Mouse (Mus musculus) hindbrain, embryonic 13.5 days (tissue): ENCODE measurements at regions not wholly inside any gene's neighbourhood (a gene's known extent, or its start where the extent isn't known, plus 50 kb on each side); places are given as distances from the start of the nearest gene placed in this dataset.
A peak's percentile ranks its signal among the peaks of the same experiment; 100 is the strongest.

Experiments used
- ATAC-seq: fragments of 200-750 bp; cut with Nextera tagmentation; 2 replicates; pipeline ENCODE4 v1.8.0; 2017; ENCODE audit warnings: moderate TSS enrichment; ENCODE audit not compliant: low FRiP score
- H3K27ac ChIP-seq: fragments of 300-500 bp; sonication (generic); 2 replicates; pipeline ENCODE4 v1.5.1; 2015; ENCODE audit warnings: inconsistent platforms, mild to moderate bottlenecking, moderate library complexity
- H3K27me3 ChIP-seq: fragments of 300-500 bp; sonication (generic); 2 replicates; pipeline ENCODE4 v1.6.1; 2015; ENCODE audit warnings: mild to moderate bottlenecking, inconsistent platforms
- H3K36me3 ChIP-seq: fragments of 300-500 bp; sonication (generic); 2 replicates; pipeline ENCODE4 v1.6.1; 2015; ENCODE audit warnings: mild to moderate bottlenecking, inconsistent platforms
- H3K4me1 ChIP-seq: fragments of 300-500 bp; sonication (generic); replicated peaks from 2 replicates; pipeline ENCODE4 v1.6.1; 2015; ENCODE audit warnings: inconsistent platforms
- H3K4me2 ChIP-seq: fragments of 300-500 bp; sonication (generic); 2 replicates; pipeline ENCODE4 v1.6.1; 2015; ENCODE audit warnings: inconsistent platforms, mild to moderate bottlenecking, moderate library complexity
- H3K4me3 ChIP-seq: fragments of 300-500 bp; sonication (generic); 2 replicates; pipeline ENCODE4 v1.5.1; 2015; ENCODE audit warnings: mild to moderate bottlenecking, inconsistent platforms
- H3K9ac ChIP-seq: fragments of 300-500 bp; sonication (generic); 2 replicates; pipeline ENCODE4 v1.6.1; 2015; ENCODE audit warnings: mild to moderate bottlenecking, inconsistent platforms
- H3K9me3 ChIP-seq: fragments of 300-500 bp; sonication (generic); 2 replicates; pipeline ENCODE4 v1.6.1; 2016; ENCODE audit warnings: inconsistent platforms
- WGBS: fragments of 180-500 bp; shearing (Covaris S2); methylation state at CpG from one replicate; pipeline ENCODE4 v1.1.7; 2015; 5-methylcytosine and 5-hydroxymethylcytosine counted together

DNA sequence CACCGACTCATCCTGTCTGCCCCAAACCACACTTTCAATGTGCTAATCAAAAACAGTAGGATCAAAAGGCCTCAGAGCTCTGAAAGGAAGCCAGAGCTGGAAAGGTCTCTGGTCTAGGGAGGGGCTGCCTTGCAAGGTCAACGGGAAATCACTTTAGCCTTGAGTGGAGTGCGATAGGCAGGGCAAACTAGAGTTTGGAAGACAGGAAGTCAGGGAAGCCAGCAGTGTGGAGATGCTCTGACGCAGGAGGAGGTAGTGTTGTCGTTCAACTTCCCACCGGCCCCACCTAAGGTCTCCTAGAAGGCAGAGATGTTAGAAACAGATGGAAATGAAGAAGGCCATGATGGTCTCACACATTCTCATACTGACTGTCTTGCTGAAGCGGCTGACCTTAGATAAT lies 52.0 kb upstream of the Trp53i11 start:
- Histone ChIP-seq H3K4me2 (no peak overlapping the region), H3K27me3 (no peaks in the 10 kb centered on the region), H3K9me3 (no peaks in the 10 kb centered on the region), H3K4me1 (peaks cover 17% of the 10 kb centered on the region), H3K9ac (no peak overlapping the region), H3K4me3 (no peak overlapping the region), H3K36me3 (no peaks in the 10 kb centered on the region), H3K27ac (no peak overlapping the region)
- no peak for ATAC-seq
- 77% methylated on average over 7 of the region's 7 CpGs for WGBS

DNA sequence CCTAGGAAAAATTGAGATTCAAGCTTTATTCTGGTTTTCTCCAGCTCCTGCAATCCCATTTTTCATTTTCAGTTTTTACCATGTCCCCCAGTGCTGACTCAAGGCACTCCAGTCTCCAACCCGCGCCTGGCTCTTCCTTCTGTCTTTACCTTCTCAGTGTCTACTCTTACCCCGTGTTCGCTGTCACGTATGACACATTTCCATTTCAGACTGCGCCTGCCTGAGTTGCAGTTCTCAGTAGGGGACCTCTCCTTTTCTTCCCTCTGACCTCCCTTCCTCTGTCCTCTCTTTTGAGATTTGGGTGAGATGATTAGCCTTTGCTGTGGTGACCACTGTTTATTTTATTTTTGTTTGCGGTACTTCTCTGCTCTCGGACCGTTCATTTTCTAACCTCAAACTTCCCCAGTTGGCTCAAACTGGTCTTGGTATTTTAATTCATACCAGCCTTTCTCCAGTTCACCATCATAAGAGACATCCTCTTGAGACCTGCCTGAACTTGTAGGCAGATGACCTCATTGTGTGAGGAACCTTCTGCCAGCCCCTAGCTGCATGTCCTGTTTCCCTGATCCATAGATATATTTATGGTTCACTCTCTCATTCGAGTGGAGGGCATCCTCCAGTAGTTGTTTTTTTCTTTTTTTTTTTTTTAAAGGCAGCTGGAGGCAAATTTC lies 53.9 kb upstream of the Trp53i11 start:
- Histone ChIP-seq H3K27me3 (0 out of 2 replicates have a peak, but pooled peaks cover 2% of the 10 kb centered on the region), H3K4me1 (peaks cover 17% of the 10 kb centered on the region), H3K4me3 (no peak overlapping the region), H3K4me2 (no peak overlapping the region), H3K9ac (no peak overlapping the region), H3K9me3 (no peaks in the 10 kb centered on the region), H3K36me3 (no peaks in the 10 kb centered on the region), H3K27ac (no peak overlapping the region)
- no peak for ATAC-seq
- whole genome bisulfite sequencing, result 83% methylated on average over 10 of the region's 10 CpGs

DNA sequence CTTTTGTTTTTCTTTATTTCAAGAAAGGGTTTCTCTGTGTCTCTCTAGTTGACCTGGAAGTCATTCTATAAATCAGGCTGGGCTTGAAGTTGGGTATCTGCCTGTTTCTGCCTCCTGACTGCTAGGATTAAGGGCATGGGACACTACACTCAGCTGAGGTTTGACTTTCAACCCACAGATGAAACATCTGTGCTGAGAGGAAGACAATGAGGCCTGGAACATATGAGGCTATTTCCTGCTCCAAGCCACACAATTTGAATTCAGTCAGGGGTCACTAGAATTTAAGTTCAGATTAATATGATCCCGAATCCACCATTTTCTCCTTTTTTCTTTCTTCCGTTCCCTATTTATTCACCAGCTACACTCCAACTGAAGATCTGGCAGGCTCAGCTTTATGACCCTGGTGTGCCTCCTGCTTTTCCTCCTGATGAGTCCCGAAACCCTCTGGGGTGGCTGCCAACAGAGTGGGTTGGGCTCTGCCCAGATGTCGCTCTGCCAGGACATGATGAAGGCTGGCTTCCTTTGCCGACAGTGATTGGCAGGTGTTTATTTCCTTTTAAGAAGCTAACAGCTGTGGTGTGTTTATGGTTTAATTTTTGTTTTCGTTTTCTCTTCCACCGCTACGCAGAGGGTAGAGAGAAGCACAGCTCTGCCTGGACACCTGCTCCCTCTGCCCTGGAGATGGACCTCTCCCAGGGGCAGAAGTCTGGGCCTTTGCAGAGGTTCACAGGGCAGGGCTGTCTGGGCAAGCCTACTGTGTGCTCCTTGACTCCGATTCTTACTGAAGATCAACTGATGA lies 55.3 kb upstream of the Trp53i11 start:
- H3K9me3 ChIP-seq, result no peaks in the 10 kb centered on the region
- no peak overlapping the region for H3K4me2 ChIP-seq
- no peaks in the 10 kb centered on the region for H3K36me3 ChIP-seq
- ATAC-seq, result no peak; the same call in 1 of the 2 replicates
- 40% methylated on average over 9 of the region's 9 CpGs for WGBS
- 0 out of 2 replicates have a peak, but pooled peaks cover 2% of the 10 kb centered on the region for H3K27me3 ChIP-seq
- no peak overlapping the region for H3K4me3 ChIP-seq
- peaks cover 19% of the 10 kb centered on the region for H3K4me1 ChIP-seq
- no peak overlapping the region for H3K9ac ChIP-seq
- H3K27ac ChIP-seq, result peak overlapping the region; percentile 67

DNA sequence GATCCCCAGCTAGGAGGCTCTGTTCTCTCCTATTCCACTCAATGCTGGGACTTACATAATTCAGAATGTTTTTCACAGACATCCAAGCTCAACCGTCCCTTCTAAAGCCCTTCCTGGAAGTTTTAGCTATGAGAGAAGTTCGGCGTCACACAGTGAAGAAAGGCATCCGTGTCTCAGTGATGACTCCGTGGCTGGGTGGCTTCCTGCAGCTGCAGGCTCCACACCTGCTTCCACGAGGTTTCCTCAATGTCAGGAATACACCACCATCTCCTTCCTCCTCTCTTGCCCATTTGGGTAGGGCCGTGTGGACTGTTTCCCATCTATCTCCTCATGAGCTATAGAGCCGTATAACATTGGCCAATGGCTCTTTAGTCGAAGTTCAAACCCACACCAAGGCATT lies 56.1 kb upstream of the Trp53i11 start:
- 0 out of 2 replicates have a peak, but pooled peaks cover 2% of the 10 kb centered on the region for H3K27me3 ChIP-seq
- H3K4me2 ChIP-seq, result no peak overlapping the region
- H3K9ac ChIP-seq, result no peak overlapping the region
- peaks cover 27% of the 10 kb centered on the region for H3K4me1 ChIP-seq
- ATAC-seq, result no peak
- H3K36me3 ChIP-seq, result no peaks in the 10 kb centered on the region
- no peaks in the 10 kb centered on the region for H3K9me3 ChIP-seq
- WGBS, result 90% methylated on average over 9 of the region's 9 CpGs
- no peak overlapping the region for H3K27ac ChIP-seq
- no peak overlapping the region for H3K4me3 ChIP-seq

DNA sequence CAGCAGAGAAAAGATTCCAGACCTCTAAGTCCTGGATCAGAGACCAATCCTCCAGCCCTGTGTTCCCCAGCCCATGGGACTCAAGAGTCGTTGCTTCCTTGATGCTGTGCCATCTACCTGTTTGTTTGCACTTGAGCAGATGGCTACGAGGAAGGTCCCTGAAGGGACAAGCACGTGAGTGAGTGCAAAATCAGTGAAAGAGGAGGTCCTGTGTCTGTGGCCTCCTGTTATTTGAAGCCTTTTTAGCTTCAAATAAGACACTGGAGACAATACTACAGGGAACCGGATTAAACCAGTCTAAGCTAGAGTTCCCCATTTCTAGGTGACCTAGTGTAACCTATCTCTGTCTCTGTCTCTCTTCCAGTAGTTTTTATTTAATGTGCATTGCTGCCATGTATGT lies 58.2 kb upstream of the Trp53i11 start:
- no peak overlapping the region for H3K27ac ChIP-seq
- no peak overlapping the region for H3K4me3 ChIP-seq
- 67% methylated on average over 4 of the region's 4 CpGs for WGBS
- H3K4me2 ChIP-seq, result no peak overlapping the region
- no peak for ATAC-seq
- no peaks in the 10 kb centered on the region for H3K9me3 ChIP-seq
- H3K27me3 ChIP-seq, result 0 out of 2 replicates have a peak, but pooled peaks cover 2% of the 10 kb centered on the region
- no peaks in the 10 kb centered on the region for H3K36me3 ChIP-seq
- peaks cover 37% of the 10 kb centered on the region for H3K4me1 ChIP-seq
- no peak overlapping the region for H3K9ac ChIP-seq

DNA sequence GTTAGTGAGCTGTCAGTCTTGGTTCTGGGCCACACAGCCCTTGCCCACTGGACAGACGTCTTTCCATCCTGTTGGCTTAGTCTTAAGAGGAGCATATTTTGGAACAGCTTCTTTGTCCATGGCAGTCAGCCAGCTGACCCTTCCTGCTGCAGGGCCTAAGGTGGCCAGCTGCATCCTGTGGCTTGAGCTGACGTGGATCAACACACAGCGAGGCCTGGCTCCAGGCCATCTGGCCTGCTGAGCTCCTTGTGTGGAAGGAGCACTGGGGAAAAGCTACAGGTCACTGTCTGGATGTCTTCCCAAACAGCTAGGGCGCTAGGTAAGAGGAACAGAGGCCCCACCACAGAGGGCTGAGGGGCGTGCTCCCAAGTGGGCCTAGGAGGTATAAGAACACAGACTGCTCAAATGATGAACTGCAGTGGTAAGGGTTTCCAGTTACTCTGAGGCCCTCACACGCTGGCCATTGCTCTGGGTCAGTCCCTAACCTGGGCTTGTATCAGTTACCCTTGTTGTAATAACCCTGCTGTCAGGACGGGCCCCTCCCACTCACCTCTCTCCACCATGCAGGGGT lies 60.7 kb upstream of the Trp53i11 start:
- ATAC-seq, result peak; percentile 25; the same call in 1 of the 2 replicates
- H3K4me2 ChIP-seq, result no peak overlapping the region
- H3K4me3 ChIP-seq, result no peak overlapping the region
- H3K36me3 ChIP-seq, result no peaks in the 10 kb centered on the region
- no peaks in the 10 kb centered on the region for H3K9me3 ChIP-seq
- 44% methylated on average over 7 of the region's 7 CpGs for WGBS
- H3K9ac ChIP-seq, result 0 out of 2 replicates have a peak overlapping the region, but pooled peaks have one; percentile 31
- 0 out of 2 replicates have a peak, but pooled peaks cover 2% of the 10 kb centered on the region for H3K27me3 ChIP-seq
- H3K27ac ChIP-seq, result peak overlapping the region; percentile 55
- peaks cover 36% of the 10 kb centered on the region for H3K4me1 ChIP-seq

DNA sequence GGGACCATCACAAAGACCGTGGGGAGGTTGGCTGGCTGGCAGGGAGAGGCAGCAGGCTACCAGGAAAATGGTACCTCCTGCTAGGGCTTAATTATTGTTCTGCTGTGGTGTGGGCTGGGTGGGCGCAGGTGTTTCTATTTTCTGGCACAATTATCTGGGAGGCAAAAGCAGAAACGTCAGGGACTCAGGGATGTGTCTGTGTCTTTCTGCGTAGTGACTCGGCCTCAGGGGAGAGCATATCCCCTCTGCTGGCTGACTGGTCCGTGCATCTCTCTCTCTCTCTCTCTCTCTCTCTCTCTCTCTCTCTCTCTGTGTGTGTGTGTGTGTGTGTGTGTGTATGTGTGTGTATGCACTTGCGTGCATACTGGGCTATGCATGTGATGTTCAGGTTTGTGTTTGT lies 61.2 kb upstream of the Trp53i11 start:
- 0 out of 2 replicates have a peak, but pooled peaks cover 2% of the 10 kb centered on the region for H3K27me3 ChIP-seq
- peak; percentile 54 for ATAC-seq
- H3K9me3 ChIP-seq, result no peaks in the 10 kb centered on the region
- 39% methylated on average over 7 of the region's 7 CpGs for WGBS
- H3K9ac ChIP-seq, result no peak overlapping the region
- peaks cover 39% of the 10 kb centered on the region for H3K4me1 ChIP-seq
- no peak overlapping the region for H3K4me3 ChIP-seq
- H3K4me2 ChIP-seq, result no peak overlapping the region
- H3K27ac ChIP-seq, result peak overlapping the region; percentile 55
- no peaks in the 10 kb centered on the region for H3K36me3 ChIP-seq

DNA sequence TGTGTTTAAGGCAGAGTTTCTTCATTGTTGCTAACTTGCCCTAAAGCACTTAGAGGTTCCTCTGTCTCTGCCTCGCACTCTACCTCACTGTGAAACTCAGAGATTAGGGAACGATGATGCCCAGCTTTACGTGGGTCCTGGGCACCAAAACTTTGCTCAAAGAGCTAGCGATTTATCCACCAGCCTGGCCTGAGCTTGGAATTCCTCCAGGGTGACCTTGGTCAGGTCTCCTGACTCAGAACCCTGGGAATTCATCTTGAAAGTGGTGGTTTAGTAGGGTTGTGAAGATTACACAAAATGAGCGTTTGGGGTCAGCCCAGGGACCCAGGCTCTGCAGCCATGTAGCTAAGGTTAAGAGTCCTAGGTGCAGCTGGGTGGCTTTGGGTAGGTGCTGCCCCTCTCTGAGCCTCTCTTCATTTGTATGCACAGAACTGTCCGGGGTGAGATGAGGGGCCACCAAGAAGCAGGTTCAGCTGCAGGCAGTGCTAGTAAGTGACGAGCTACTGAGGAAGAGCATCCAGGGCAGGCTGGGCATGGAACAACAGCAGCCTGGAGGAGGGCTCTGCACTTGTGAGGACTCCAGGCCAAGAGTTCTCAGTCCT lies 62.4 kb upstream of the Trp53i11 start:
- H3K36me3 ChIP-seq, result no peaks in the 10 kb centered on the region
- H3K4me2 ChIP-seq, result no peak overlapping the region
- WGBS, result 89% methylated on average over 7 of the region's 7 CpGs
- no peaks in the 10 kb centered on the region for H3K9me3 ChIP-seq
- 0 out of 2 replicates have a peak, but pooled peaks cover 2% of the 10 kb centered on the region for H3K27me3 ChIP-seq
- ATAC-seq, result no peak
- H3K27ac ChIP-seq, result no peak overlapping the region
- peaks cover 39% of the 10 kb centered on the region for H3K4me1 ChIP-seq
- no peak overlapping the region for H3K4me3 ChIP-seq
- H3K9ac ChIP-seq, result no peak overlapping the region

DNA sequence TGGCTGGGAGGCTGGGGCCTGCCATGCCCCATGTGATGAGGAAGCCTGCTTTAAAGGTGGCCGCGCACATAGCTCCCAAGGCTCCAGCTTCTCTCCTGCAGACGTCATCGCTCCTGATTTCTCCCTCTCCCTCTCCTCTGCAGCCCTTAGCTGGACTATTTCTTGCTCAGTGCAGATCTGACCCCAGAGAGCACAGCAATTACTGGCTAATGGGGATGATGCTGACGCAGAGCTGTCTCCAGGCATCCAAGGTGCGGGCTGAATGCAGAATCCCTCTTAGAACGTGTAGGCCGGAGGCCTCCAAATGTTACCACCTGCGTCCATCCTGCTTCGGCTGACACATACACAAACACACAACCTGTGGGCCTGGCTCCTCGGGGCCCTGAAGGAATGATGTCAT lies 63.5 kb upstream of the Trp53i11 start:
- ATAC-seq, result peak; percentile 26; the same call in 1 of the 2 replicates
- Histone ChIP-seq H3K9me3 (no peaks in the 10 kb centered on the region), H3K9ac (no peak overlapping the region), H3K36me3 (no peaks in the 10 kb centered on the region), H3K4me1 (peaks cover 49% of the 10 kb centered on the region), H3K4me2 (no peak overlapping the region), H3K4me3 (no peak overlapping the region), H3K27me3 (0 out of 2 replicates have a peak, but pooled peaks cover 2% of the 10 kb centered on the region), H3K27ac (peak overlapping the region; percentile 49)
- WGBS, result 64% methylated on average over 11 of the region's 11 CpGs

DNA sequence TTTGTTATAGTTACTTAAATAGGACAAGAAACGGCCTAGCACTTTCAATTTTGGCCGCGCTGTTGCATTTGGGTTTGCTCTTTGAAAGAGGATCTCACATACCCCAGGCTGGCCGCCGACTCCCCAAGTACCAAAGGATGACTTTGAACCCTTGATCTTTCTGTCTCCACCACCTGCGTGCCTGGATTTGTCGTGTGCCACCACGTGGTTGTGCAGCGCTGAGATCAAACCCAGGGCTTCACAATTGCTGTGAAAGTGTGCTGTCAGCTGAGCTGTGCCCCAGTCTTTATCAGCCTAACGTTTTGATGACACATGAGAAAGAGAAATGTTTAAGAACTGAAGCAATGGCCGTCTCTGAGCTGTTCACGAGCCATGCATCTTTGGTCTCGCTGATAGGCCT lies 67.0 kb upstream of the Trp53i11 start:
- H3K27me3 ChIP-seq, result no peaks in the 10 kb centered on the region
- ATAC-seq, result no peak
- WGBS, result 86% methylated on average over 13 of the region's 13 CpGs
- no peaks in the 10 kb centered on the region for H3K9me3 ChIP-seq
- H3K4me3 ChIP-seq, result no peak overlapping the region
- peaks cover 38% of the 10 kb centered on the region for H3K4me1 ChIP-seq
- no peak overlapping the region for H3K27ac ChIP-seq
- no peak overlapping the region for H3K9ac ChIP-seq
- no peak overlapping the region for H3K4me2 ChIP-seq
- H3K36me3 ChIP-seq, result no peaks in the 10 kb centered on the region

DNA sequence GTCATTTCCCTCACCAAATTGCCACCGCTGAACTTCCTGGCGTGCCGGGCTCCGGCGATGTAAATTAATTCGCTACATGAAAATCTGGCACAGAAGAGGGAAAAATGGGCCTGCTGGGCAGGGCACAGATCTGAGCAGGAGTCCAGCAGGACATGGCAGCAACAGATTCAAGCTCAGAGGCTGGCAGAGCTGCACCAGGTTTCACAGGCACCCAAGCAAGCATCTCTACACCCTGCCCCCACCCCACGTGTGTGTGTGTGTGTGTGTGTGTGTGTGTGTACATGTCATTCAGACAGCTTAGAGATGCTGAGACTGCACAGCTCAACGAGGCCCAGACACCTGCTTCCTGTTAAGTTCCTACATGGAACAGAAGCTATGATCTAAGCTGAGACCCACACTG lies 68.3 kb upstream of the Trp53i11 start:
- ATAC-seq, result no peak
- Histone ChIP-seq H3K27ac (no peak overlapping the region), H3K9me3 (no peaks in the 10 kb centered on the region), H3K27me3 (no peaks in the 10 kb centered on the region), H3K36me3 (no peaks in the 10 kb centered on the region), H3K4me2 (no peak overlapping the region), H3K4me3 (no peak overlapping the region), H3K4me1 (peaks cover 34% of the 10 kb centered on the region), H3K9ac (no peak overlapping the region)
- 52% methylated on average over 8 of the region's 8 CpGs for WGBS

DNA sequence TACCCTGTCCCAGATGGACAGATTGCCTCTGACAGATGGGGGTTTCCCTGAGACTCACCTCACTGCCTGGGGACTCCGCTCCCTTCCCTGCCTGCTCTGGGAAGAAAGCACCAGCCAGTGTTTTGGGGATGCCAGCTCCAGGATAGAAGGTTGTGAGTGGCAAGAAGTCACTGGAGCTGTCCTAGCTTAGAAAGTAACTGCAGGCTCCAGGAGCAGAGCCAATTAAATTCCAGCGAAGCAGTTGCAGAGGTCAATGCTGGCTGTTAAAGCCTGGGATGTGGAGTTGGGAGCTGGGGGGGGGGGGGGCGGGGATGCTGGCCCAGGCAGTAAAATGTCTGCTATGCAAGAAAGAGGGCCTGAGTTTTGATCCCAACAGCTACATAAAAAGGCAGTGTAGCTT lies 69.3 kb upstream of the Prdm11 start:
- no peak overlapping the region for H3K9ac ChIP-seq
- peaks cover 24% of the 10 kb centered on the region for H3K4me1 ChIP-seq
- H3K36me3 ChIP-seq, result no peaks in the 10 kb centered on the region
- no peaks in the 10 kb centered on the region for H3K9me3 ChIP-seq
- H3K4me3 ChIP-seq, result no peak overlapping the region
- no peak overlapping the region for H3K4me2 ChIP-seq
- H3K27me3 ChIP-seq, result no peaks in the 10 kb centered on the region
- WGBS, result 79% methylated on average over 3 of the region's 3 CpGs
- H3K27ac ChIP-seq, result no peak overlapping the region
- no peak for ATAC-seq
